Mouse (Mus musculus) NIH3T3 (cell line): Measurements from ENCODE around the gene Lrrc20.
"Not testable (repeated sequence)": the region's sequence is repeated elsewhere in the genome, so short reads cannot be mapped to it uniquely, and the experiment has no call there.

Experiments
- DNase-seq: peaks from one replicate; pipeline ENCODE4 v3.0.0-alpha.2; 2012; ENCODE audit warnings: low read depth

Gene Lrrc20

DNA sequence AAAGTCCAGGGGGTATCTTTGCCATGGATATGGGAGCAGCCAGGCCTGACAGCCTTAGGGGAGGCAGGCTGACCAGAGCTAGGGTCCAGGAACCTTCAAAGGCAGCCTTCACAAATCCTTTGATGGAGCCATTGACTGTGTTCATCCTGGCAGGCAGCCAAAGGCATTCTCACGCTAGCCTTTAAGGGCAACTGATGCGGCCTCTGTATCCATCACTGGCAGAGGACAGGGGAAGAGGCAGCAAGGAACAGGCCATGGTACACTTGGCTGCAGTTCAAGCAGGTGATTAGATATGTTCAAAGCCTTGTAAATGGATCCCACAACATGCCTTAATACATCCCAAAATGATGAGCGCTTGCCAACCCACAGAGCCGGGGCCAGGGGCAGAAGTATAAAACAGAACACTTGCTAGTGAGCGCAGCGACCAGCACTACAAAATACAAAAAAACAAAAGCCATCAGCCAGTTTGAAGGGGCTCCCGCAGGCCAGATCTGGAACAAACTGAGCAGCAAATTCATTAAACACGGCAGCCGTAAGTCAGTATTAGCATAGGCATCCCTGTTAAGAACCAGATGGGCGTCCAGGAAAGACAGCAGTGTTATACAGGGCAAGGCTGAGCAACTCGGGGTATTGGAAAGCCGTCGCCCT, 100.6 kb downstream of the Lrrc20 start:
- peak; percentile 13 for DNase-seq

GRCm38 (mm10) chr10:61587241-61587849, 111.7 kb downstream of the Lrrc20 start:
- no peak for DNase-seq

- DNase-seq: no peak
Measured at GRCm38 (mm10) chr10:61597991-61598390, 122.4 kb downstream of the Lrrc20 start.

DNA sequence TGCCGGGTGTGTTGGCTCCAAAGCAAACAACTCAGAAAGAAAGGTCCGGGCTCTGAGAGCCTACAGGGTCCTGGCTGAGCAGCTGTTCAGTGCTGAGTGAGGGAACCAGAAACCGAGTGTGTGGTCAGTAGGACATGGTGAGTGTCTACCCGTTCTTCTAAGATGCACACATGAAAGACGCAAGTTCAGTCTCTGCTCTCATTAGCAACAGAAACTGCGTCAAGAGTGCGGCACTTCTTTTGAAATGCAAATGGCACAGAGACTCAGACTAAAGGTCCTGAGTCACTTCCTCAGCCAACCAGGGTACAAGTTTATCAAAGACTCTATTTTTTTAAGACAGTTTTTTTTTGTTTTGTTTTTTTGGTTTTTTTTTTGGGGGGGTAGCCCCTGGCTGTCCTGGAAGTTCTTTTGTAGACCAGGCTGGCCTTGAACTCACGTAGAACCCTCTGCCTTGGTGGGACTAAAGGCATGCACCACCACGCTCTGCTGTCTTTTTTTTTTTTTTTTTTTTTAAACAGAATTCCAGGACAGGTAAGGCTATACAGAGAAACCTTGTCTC, 124.0 kb downstream of the Lrrc20 start:
- DNase-seq: no peak

DNA sequence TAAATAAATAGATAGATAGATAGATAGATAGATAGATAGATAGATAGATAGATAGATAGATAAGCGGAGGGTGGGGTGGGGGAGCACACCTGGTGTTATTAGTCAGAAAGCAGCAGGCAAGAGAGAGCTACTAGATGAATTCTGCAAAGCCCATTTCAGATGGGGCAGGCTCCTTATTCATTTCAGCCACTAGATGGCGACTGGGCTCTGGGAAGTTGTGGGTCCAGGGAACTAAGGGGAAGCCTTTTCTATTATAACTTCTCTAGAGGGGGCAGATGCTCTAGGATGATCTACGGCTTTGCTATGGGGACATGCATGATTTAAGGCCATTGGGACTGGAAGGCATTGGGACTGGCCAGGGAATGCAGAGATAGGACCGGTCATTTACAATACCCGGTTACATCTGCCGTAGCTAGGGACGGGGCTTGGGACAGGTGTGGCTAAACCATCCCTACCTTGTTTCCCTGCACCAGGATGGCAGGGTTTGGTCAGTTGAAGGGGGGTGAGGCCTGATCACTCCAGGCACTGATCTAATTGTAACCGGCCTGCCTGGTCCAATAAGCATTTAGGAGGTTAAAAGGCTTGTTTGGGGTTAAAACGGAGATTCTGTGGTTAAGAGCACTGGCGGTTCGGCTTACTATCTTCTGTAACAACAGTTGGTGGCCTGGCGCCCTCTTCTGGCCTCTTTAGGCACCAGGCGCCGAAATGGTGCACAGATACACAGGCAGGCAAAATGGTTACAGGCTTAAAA, 126.9 kb downstream of the Lrrc20 start:
- peak; percentile 87 for DNase-seq

DNA sequence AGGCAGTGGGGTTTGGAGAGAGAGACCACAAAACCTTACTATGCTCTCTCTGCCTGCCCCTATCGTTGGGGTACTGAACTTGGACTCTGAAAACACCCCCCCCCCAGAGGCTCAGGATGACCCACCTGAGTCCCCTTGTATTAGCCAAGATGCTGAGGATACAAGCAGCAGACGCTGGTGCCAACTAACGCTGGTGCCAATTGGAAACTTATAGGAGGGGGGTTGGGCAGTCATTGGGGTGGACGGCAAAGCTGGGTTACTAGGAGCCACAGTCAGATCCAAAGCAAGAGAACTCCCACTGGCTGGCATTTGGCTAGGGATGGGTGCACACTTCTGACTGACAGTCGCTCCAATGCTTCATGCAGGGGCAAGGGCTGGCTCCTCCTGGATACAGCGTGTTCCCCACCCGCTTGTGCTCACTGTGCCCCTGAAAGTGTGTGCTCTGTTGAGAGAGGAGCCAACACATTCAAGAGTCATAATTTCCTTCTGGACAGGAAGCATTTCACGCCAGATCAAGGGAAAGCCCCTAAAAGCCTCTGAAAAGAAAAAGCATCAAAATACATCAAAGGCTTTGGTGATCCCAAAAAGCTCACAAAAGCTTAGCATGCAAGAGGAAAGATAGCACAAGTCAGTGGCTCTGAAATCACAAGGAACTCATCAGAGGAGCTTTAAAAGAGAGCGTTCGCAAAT, 128.9 kb downstream of the Lrrc20 start:
- DNase-seq: no peak

DNA sequence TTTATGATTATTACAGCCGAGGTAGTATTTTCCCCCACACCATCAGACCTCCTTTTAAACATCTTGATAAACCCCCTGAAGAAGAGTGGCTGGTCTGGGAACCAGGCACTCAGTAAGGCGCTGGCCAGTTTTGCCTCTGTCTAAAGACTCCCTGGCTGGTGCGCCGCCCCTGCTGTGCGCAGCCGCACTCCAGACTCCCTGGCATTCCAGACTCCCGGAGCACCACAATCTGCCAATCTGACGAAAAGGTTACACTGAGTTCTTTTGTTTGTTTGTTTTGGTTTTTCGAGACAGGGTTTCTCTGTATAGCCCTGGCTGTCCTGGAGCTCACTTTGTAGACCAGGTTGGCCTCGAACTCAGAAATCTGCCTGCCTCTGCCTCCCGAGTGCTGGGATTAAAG, 129.8 kb downstream of the Lrrc20 start:
- DNase-seq: peak; percentile 26

DNA sequence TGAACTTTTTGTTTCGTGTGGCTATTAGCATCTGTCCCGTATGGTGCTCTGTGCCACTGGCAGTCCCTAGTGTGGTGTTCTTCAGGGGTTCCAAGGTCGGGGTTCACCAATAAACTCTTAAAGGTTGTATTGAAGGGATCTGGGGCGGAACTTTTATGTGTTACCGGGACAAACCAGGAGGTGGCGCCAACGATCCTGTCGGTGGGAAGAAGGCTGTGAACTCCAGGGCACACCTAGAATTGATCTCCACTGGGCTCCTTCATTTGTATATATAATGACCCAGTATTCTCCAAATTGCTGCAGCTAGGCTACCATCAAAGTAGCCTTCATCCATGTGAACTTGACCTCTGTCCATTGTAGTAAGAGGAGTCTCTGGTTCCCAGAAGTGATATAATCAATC, 130.2 kb downstream of the Lrrc20 start:
- DNase-seq: peak; percentile 86

GRCm38 (mm10) chr10:61608233-61608632, 132.6 kb downstream of the Lrrc20 start:
- DNase-seq: peak; percentile 47

GRCm38 (mm10) chr10:61610650-61611235, 135.1 kb downstream of the Lrrc20 start:
- peak; percentile 94 for DNase-seq

DNA sequence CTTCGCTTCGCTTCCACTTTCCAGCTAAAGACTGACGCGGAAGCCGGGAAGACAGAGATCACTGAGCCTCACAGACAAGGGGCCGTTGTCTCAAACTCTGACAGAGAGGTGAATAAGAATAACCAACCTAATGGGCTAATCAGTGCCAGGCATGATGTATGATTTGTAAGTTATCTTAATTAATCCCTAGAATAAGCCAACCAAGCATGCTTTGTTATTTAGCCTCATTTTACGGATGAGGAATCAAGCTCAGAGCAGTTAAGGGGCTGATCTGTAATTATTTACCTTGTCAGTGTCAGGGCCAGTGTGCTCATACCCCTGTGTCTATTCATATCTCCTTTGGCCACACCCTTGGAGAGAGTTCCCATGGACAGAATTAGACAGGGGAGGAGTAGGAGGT, 138.7 kb downstream of the Lrrc20 start:
- no peak for DNase-seq

- DNase-seq: no peak
Measured at GRCm38 (mm10) chr10:61618528-61618927, 142.9 kb downstream of the Lrrc20 start.

GRCm38 (mm10) chr10:61621681-61622080, 146.1 kb downstream of the Lrrc20 start:
- no peak for DNase-seq

- DNase-seq: not testable (repeated sequence)
Measured at GRCm38 (mm10) chr10:61623874-61624273, 148.3 kb downstream of the Lrrc20 start.

DNA sequence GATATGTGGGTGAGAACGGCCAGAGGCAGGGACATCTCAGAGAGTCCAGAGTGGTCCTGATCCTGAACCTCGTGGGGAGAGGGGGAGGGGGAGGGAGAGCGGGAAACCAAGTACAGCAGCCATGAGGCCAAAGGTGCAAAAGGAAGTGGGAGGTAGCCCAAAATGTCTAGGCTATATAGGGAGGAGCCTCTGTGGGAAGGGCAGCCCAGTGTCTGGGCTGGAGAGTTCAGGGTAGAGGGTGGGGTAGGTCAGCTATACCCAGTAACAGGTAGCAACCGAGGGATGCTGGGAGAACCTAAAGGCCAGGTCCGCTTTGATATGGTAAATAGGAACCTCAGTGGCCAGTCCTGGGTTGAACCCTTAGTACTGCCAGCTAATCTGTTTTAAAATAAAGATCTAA, 149.2 kb downstream of the Lrrc20 start:
- DNase-seq: no peak

GRCm38 (mm10) chr10:61625381-61626257, 150.0 kb downstream of the Lrrc20 start:
- DNase-seq: no peak

DNA sequence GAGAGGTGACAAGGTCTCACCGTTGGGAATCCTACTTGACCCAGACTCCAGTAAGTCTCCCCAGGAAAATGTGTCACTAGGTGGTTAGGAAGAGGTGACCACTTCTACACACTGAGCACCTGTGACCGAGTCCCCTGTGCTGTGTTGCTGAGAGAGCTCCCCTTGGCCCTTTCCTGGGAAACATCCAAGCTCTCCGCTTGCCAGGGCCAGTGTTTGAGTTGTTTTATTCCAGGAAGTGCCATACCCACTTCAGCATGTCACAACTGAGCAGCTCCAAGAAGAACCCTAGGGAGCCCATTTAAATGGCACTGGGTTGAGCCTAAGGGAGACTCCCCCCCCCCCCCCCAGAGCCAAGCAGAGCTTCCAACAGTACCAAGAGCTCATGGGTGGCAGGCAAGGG, 150.9 kb downstream of the Lrrc20 start:
- DNase-seq: no peak

- DNase-seq: no peak
Measured at GRCm38 (mm10) chr10:61627195-61627937, 151.8 kb downstream of the Lrrc20 start.

DNA sequence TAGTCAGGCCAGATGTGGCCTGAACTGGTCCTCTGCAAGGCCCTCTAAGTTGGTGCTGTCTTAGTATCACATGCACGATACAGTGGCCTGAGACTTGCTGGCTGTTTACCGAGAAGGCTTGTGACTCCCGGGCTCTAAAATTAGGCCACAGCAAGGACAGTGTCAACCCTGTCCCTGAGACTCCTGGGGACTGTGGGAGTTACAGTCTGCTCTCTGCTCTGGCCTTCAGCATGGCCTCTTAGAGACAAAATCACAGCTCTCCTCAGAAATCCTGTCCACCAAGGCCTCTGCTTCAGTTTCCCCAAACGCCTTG, 152.3 kb downstream of the Lrrc20 start:
- DNase-seq: no peak
